Mouse (Mus musculus) ES-Bruce4 (cell line): ENCODE data around the gene Me3. TPM values are rescaled to one million over a fixed set of nuclear protein-coding genes. Genes with fewer than 3 reads are reported as not detected.
"Not testable (repeated sequence)": the region's sequence is repeated elsewhere in the genome, so short reads cannot be mapped to it uniquely, and the experiment has no call there.

Experiments
- H3K27ac ChIP-seq: 2 replicates; pipeline ENCODE4 v1.5.1; 2012; ENCODE audit warnings: low read length, inconsistent platforms; ENCODE audit not compliant: insufficient read depth
- H3K27me3 ChIP-seq: 2 replicates; pipeline ENCODE4 v1.6.1; 2012; ENCODE audit warnings: mild to moderate bottlenecking, low read length, inconsistent platforms; ENCODE audit not compliant: control insufficient read depth, poor library complexity, insufficient read depth, severe bottlenecking
- H3K36me3 ChIP-seq: 2 replicates; pipeline ENCODE4 v1.6.1; 2012; ENCODE audit warnings: inconsistent platforms, mild to moderate bottlenecking, low read length, moderate library complexity; ENCODE audit not compliant: control insufficient read depth, poor library complexity, insufficient read depth, severe bottlenecking
- H3K4me1 ChIP-seq: one replicate; pipeline ENCODE4 v1.8.1; 2011; ENCODE audit warnings: low read length; ENCODE audit not compliant: control insufficient read depth, insufficient read depth
- H3K4me3 ChIP-seq: 2 replicates; pipeline ENCODE4 v1.5.1; 2011; ENCODE audit warnings: low read depth, mild to moderate bottlenecking, low read length
- H3K9ac ChIP-seq: 2 replicates; pipeline ENCODE4 v1.6.1; 2012; ENCODE audit warnings: low read depth, mild to moderate bottlenecking, inconsistent platforms; ENCODE audit not compliant: poor library complexity, severe bottlenecking
- H3K9me3 ChIP-seq: replicated peaks from 2 replicates; pipeline ENCODE4 v1.6.1; 2012; ENCODE audit warnings: mild to moderate bottlenecking, low read length, inconsistent platforms; ENCODE audit not compliant: control insufficient read depth, poor library complexity, insufficient read depth, severe bottlenecking
- CTCF ChIP-seq: IDR thresholded peaks from one replicate; pipeline ENCODE4 v1.8.1; 2011; ENCODE audit warnings: low read depth, low read length
- EP300 ChIP-seq: IDR thresholded peaks from 2 replicates; pipeline ENCODE4 v1.6.1; 2011; ENCODE audit warnings: low read depth, low read length; ENCODE audit not compliant: insufficient read depth
- POLR2A ChIP-seq: IDR thresholded peaks from one replicate; pipeline ENCODE4 v1.8.1; 2011; ENCODE audit warnings: low read length; ENCODE audit not compliant: insufficient read depth
- polyA plus RNA-seq: library from polyadenylated mRNA; stranded (reverse); fragments of >200 nt; gene quantifications from 2 replicates; pipeline ENCODE4 v1.2.4, GENCODE M21; 2011; ENCODE audit warnings: low read depth; ENCODE audit not compliant: missing spikeins, insufficient read depth, insufficient read length

Gene Me3
- polyA plus RNA-seq, 1 experiment = 2.0 TPM

DNA sequence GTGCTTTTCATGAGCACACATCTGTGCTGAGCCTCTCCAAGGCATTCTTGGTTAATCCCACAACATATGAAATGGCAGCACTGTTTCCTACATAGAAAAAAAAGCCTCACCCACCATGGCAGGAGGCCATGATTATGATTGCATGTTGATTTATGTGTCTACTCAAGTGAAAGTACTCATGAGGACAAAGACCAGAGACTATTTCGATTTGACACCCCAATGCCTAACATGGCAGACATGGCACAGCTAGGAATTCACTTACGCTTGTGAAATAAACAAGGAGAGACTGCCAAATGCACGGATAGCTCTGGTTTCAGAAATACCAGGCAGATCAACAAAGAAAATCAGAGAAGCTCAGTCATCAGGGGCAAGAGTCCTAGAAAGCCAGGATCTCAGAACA lies 96.2 kb downstream of the Me3 start:
- H3K27me3 ChIP-seq = no peaks in the 10 kb centered on the region
- H3K4me1 ChIP-seq = no peaks in the 10 kb centered on the region
- H3K36me3 ChIP-seq = no peaks in the 10 kb centered on the region
- TF ChIP-seq CTCF = no peak
- no peak for TF ChIP-seq EP300
- no peak for TF ChIP-seq POLR2A
- H3K9me3 ChIP-seq = no peaks in the 10 kb centered on the region; the same call in 1 of the 2 replicates
- H3K9ac ChIP-seq = no peak overlapping the region
- H3K27ac ChIP-seq = no peak overlapping the region
- H3K4me3 ChIP-seq = no peak overlapping the region

GRCm38 (mm10) chr7:89730514-89730913 lies 98.3 kb downstream of the Me3 start:
- no peaks in the 10 kb centered on the region; the same call in 1 of the 2 replicates for H3K9me3 ChIP-seq
- no peak overlapping the region for H3K4me3 ChIP-seq
- no peak overlapping the region for H3K27ac ChIP-seq
- no peak for TF ChIP-seq EP300
- TF ChIP-seq CTCF = no peak
- no peak for TF ChIP-seq POLR2A
- no peaks in the 10 kb centered on the region for H3K4me1 ChIP-seq
- H3K36me3 ChIP-seq = no peaks in the 10 kb centered on the region
- H3K9ac ChIP-seq = no peak overlapping the region
- H3K27me3 ChIP-seq = no peaks in the 10 kb centered on the region

- not testable (repeated sequence) for H3K36me3 ChIP-seq, H3K27me3 ChIP-seq, H3K9ac ChIP-seq, H3K4me1 ChIP-seq, H3K4me3 ChIP-seq, H3K9me3 ChIP-seq, H3K27ac ChIP-seq
These were observed 98.9 kb downstream of the Me3 start for GRCm38 (mm10) chr7:89731115-89731514.

GRCm38 (mm10) chr7:89748415-89748814 lies 116.2 kb downstream of the Me3 start:
- H3K9ac ChIP-seq = no peak overlapping the region
- H3K27ac ChIP-seq = no peak overlapping the region
- H3K36me3 ChIP-seq = no peaks in the 10 kb centered on the region
- H3K27me3 ChIP-seq = no peaks in the 10 kb centered on the region
- H3K4me3 ChIP-seq = no peak overlapping the region
- H3K9me3 ChIP-seq = no peaks in the 10 kb centered on the region
- H3K4me1 ChIP-seq = no peaks in the 10 kb centered on the region
- no peak for TF ChIP-seq EP300
- no peak for TF ChIP-seq POLR2A
- no peak for TF ChIP-seq CTCF

DNA sequence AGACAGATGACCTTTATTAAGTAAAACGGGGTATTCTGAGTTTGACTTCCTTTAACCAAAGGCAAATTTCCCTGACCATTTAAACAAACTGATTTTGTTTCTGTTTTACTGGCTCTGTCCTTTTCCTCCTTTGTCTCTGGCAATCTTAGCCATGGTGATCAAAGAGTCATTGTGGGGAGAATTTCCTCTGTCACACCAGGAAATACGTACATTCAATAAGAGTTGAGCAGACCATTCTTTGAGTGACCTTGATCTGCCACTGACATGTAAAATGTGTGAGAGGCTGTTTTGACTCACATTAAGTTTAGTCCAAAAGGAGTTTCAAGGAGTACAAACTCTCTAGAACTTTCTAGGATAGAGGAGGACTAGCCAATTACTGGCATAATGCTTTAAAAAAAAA lies 117.0 kb downstream of the Me3 start:
- Histone ChIP-seq H3K27ac (no peak overlapping the region), H3K4me1 (no peaks in the 10 kb centered on the region), H3K27me3 (no peaks in the 10 kb centered on the region), H3K4me3 (no peak overlapping the region), H3K9ac (no peak overlapping the region), H3K9me3 (no peaks in the 10 kb centered on the region), H3K36me3 (no peaks in the 10 kb centered on the region)
- TF ChIP-seq CTCF (no peak), EP300 (no peak), POLR2A (no peak)

DNA sequence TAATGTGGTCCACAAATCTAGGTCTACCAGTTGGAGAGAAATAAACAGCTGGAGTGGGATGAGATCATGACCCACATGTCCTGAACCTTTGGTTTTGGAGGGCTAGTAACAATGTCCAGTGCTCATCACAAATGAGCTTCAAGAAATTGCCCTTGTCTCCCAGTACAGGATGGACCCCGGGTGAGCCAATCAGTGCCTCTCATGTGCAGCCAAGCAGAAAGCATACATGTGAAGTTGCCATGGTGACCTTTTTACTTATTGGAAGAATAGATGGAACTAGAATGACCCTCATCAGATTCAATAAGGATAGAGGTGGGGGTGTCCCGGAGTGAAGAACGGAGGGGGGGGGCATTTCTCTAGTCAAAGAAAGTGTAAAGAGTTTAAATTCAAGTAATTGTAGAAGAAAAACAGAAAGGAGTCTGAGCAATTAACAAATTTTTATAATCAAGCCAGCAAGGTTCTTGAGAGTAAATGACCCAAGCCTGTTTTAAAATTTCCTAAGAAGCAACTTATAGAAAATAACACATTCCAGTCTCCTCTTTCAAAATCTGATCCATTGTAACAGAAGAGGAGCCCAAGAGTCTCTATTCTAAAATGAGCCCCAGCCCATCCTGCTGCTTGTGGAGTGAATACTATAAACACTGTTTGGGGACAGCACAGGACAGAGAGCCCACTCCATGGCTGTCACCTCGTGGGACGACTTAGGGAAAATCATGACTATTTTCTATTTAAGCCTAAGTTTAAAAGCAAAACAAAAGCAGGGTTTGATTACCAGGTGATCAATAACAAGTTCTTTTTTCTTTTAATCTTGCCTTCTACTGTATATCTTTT lies 134.7 kb downstream of the Me3 start:
- H3K4me3 ChIP-seq = no peak overlapping the region
- no peak for TF ChIP-seq POLR2A
- TF ChIP-seq CTCF = no peak
- TF ChIP-seq EP300 = no peak
- no peaks in the 10 kb centered on the region for H3K27me3 ChIP-seq
- H3K27ac ChIP-seq = no peak overlapping the region
- no peaks in the 10 kb centered on the region for H3K9me3 ChIP-seq
- H3K4me1 ChIP-seq = no peaks in the 10 kb centered on the region
- no peak overlapping the region for H3K9ac ChIP-seq
- no peaks in the 10 kb centered on the region for H3K36me3 ChIP-seq
